Mouse (Mus musculus) liver, embryonic 14.5 days (tissue): ENCODE measurements around the gene Scai. TPM values are rescaled to one million over a fixed set of nuclear protein-coding genes. Genes with fewer than 3 reads are reported as not detected.

Source experiments
- ATAC-seq: fragments of 200-750 bp; cut with Nextera tagmentation; 2 replicates; pipeline ENCODE4 v1.8.0; 2017; ENCODE audit warnings: moderate number of reproducible peaks, mild to moderate bottlenecking, moderate library complexity; ENCODE audit not compliant: insufficient read depth
- DNase-seq, 3 experiments: peaks; one replicate each; pipeline ENCODE4 v3.0.0-alpha.2; 2012 to 2013; ENCODE audit warnings: low read depth in 3 of 3, low spot score in 3 of 3
- H3K27ac ChIP-seq: fragments of 300-500 bp; sonication (generic); 2 replicates; pipeline ENCODE4 v1.5.1; 2014; ENCODE audit warnings: moderate library complexity, mild to moderate bottlenecking, control low read depth, inconsistent platforms
- H3K27me3 ChIP-seq: fragments of 300-500 bp; sonication (generic); 2 replicates; pipeline ENCODE4 v1.6.1; 2014; ENCODE audit warnings: mild to moderate bottlenecking, low read length, moderate library complexity; ENCODE audit not compliant: control insufficient read depth, insufficient read depth
- H3K36me3 ChIP-seq: fragments of 300-500 bp; sonication (generic); replicated peaks from 2 replicates; pipeline ENCODE4 v1.6.1; 2014; ENCODE audit warnings: low read depth; ENCODE audit not compliant: control insufficient read depth, insufficient read depth
- H3K4me1 ChIP-seq, 2 experiments: fragments of 200-500 bp in 1 of 2; fragments of 300-500 bp in 1 of 2; sonication (generic) in 1 of 2; replicated peaks; 2 replicates each; pipeline ENCODE4 v1.6.1; 2012 to 2014; ENCODE audit warnings: antibody characterized with exemption in 1 of 2, inconsistent platforms in 1 of 2, low read length in 1 of 2; ENCODE audit not compliant: control insufficient read depth in 2 of 2, insufficient read depth in 2 of 2
- H3K4me2 ChIP-seq: fragments of 300-500 bp; sonication (generic); 2 replicates; pipeline ENCODE4 v1.6.1; 2014; ENCODE audit warnings: low read depth, mild to moderate bottlenecking, control low read depth, moderate library complexity
- H3K4me3 ChIP-seq, 2 experiments: fragments of 200-500 bp in 1 of 2; fragments of 300-500 bp in 1 of 2; sonication (generic) in 1 of 2; 2 replicates each; pipeline ENCODE4 v1.5.1; 2012 to 2014; ENCODE audit warnings: low read depth in 2 of 2, low read length in 2 of 2, mild to moderate bottlenecking in 2 of 2, control low read depth in 1 of 2, inconsistent platforms in 1 of 2, moderate library complexity in 1 of 2; ENCODE audit not compliant: insufficient read depth in 1 of 2
- H3K9ac ChIP-seq: fragments of 300-500 bp; sonication (generic); replicated peaks from 2 replicates; pipeline ENCODE4 v1.6.1; 2014; ENCODE audit warnings: mild to moderate bottlenecking, control low read depth, moderate library complexity
- H3K9me3 ChIP-seq: fragments of 300-500 bp; sonication (generic); 2 replicates; pipeline ENCODE4 v1.6.1; 2016; ENCODE audit warnings: low read length, mixed read lengths; ENCODE audit not compliant: control insufficient read depth
- CTCF ChIP-seq: IDR thresholded peaks from 2 replicates; pipeline ENCODE4 v1.5.1; 2016; ENCODE audit warnings: antibody characterized with exemption, low read depth, control low read depth
- EP300 ChIP-seq: IDR thresholded peaks from 2 replicates; pipeline ENCODE4 v1.6.1; 2016; ENCODE audit warnings: antibody characterized with exemption, low read depth
- WGBS: fragments of 180-500 bp; shearing (Covaris S2); extraction: QIAGEN DNeasy Blood & Tissue Kit; methylation state at CpG from one replicate; pipeline ENCODE4 v1.1.7; 2014; ENCODE audit not compliant: insufficient replicate concordance; 5-methylcytosine and 5-hydroxymethylcytosine counted together
- polyA plus RNA-seq, 2 experiments: library from polyadenylated mRNA; depleted of rRNA in 1 of 2; stranded (reverse) in 1 of 2; unstranded in 1 of 2; fragments of >200 nt; fragmentation: Nextera tagmentation in 1 of 2; extraction: Ambion mirVana in 1 of 2; gene quantifications; 2 replicates each; pipeline versions ENCODE4 v1.2.1 to v1.2.3; 2012 to 2014

Scai gene
- polyA plus RNA-seq, 2 experiments = 0.98 to 1.1 TPM

- no peak for TF ChIP-seq EP300
- no peak for TF ChIP-seq CTCF
- no peaks in the 10 kb centered on the region for H3K27me3 ChIP-seq
- DNase-seq (no peak), ATAC-seq (no peak)
- WGBS = 68% methylated on average over 1 of the region's 1 CpGs
- H3K9ac ChIP-seq = no peak overlapping the region
- no peak overlapping the region for H3K27ac ChIP-seq
- peaks cover 0 to 1% of the 10 kb centered on the region in 2 experiments; a peak in 1 of 4 replicates for H3K4me1 ChIP-seq
- no peaks in the 10 kb centered on the region for H3K36me3 ChIP-seq
- H3K4me3 ChIP-seq = no peak overlapping the region
- no peak overlapping the region for H3K4me2 ChIP-seq
- H3K9me3 ChIP-seq = no peaks in the 10 kb centered on the region
Measured at GRCm38 (mm10) chr2:39157916-39158315, 32.6 kb downstream of the Scai start.

GRCm38 (mm10) chr2:39156821-39157220 is 33.7 kb downstream of the Scai start:
- no peaks in the 10 kb centered on the region for H3K9me3 ChIP-seq
- no peak overlapping the region for H3K9ac ChIP-seq
- TF ChIP-seq EP300 = no peak
- no peak for TF ChIP-seq CTCF
- ATAC-seq = no peak
- peaks cover 0 to 1% of the 10 kb centered on the region in 2 experiments; a peak in 1 of 4 replicates for H3K4me1 ChIP-seq
- no peaks in the 10 kb centered on the region for H3K27me3 ChIP-seq
- no peak overlapping the region for H3K27ac ChIP-seq
- H3K36me3 ChIP-seq = no peaks in the 10 kb centered on the region
- H3K4me2 ChIP-seq = no peak overlapping the region
- H3K4me3 ChIP-seq = no peak overlapping the region
- WGBS = 55% methylated on average over 1 of the region's 1 CpGs
- no peak for DNase-seq

- Histone ChIP-seq H3K9ac (no peak overlapping the region), H3K36me3 (no peaks in the 10 kb centered on the region), H3K4me2 (no peak overlapping the region), H3K27ac (no peak overlapping the region), H3K9me3 (no peaks in the 10 kb centered on the region), H3K4me1 (peaks cover 0 to 1% of the 10 kb centered on the region in 2 experiments; a peak in 1 of 4 replicates), H3K27me3 (no peaks in the 10 kb centered on the region), H3K4me3 (no peak overlapping the region)
- TF ChIP-seq CTCF (no peak), EP300 (no peak)
- 33% methylated on average over 2 of the region's 2 CpGs for WGBS
- ATAC-seq (no peak), DNase-seq (no peak)
Measured at GRCm38 (mm10) chr2:39150943-39151342, 39.6 kb downstream of the Scai start.

GRCm38 (mm10) chr2:39148075-39148474 is 42.5 kb downstream of the Scai start:
- ATAC-seq (peak; percentile 59; the same call in 1 of the 2 replicates), DNase-seq (no peak)
- Histone ChIP-seq H3K4me3 (no peak overlapping the region), H3K27ac (no peak overlapping the region), H3K4me2 (no peak overlapping the region), H3K27me3 (no peaks in the 10 kb centered on the region), H3K4me1 (no peaks in the 10 kb centered on the region), H3K9ac (no peak overlapping the region), H3K9me3 (no peaks in the 10 kb centered on the region), H3K36me3 (no peaks in the 10 kb centered on the region)
- TF ChIP-seq CTCF (no peak), EP300 (no peak)
- WGBS = 8% methylated on average over 2 of the region's 2 CpGs

- no peak for DNase-seq
- ATAC-seq = no peak
- H3K9me3 ChIP-seq = no peaks in the 10 kb centered on the region
- no peak overlapping the region for H3K4me2 ChIP-seq
- H3K36me3 ChIP-seq = no peaks in the 10 kb centered on the region
- H3K27ac ChIP-seq = no peak overlapping the region
- WGBS = 67% methylated on average over 1 of the region's 1 CpGs
- H3K4me1 ChIP-seq = no peaks in the 10 kb centered on the region
- TF ChIP-seq CTCF = no peak
- no peak for TF ChIP-seq EP300
- H3K9ac ChIP-seq = no peak overlapping the region
- no peak overlapping the region for H3K4me3 ChIP-seq
- H3K27me3 ChIP-seq = no peaks in the 10 kb centered on the region
Measured at GRCm38 (mm10) chr2:39146469-39146868, 44.1 kb downstream of the Scai start.
